Mouse (Mus musculus) myocyte (in vitro differentiated cells): Measurements from ENCODE around the gene Aftph.
A peak's percentile ranks its signal among the peaks of the same experiment; 100 is the strongest.

Experiments used
- POLR2A ChIP-seq: IDR thresholded peaks from one replicate; pipeline ENCODE4 v1.6.1; 2011; ENCODE audit warnings: low read depth, mild to moderate bottlenecking, control low read depth, moderate library complexity; ENCODE audit not compliant: insufficient read length
- USF1 ChIP-seq: IDR thresholded peaks from one replicate; pipeline ENCODE4 v1.6.1; 2011; ENCODE audit warnings: low read depth, mild to moderate bottlenecking, control low read depth, moderate library complexity

DNA sequence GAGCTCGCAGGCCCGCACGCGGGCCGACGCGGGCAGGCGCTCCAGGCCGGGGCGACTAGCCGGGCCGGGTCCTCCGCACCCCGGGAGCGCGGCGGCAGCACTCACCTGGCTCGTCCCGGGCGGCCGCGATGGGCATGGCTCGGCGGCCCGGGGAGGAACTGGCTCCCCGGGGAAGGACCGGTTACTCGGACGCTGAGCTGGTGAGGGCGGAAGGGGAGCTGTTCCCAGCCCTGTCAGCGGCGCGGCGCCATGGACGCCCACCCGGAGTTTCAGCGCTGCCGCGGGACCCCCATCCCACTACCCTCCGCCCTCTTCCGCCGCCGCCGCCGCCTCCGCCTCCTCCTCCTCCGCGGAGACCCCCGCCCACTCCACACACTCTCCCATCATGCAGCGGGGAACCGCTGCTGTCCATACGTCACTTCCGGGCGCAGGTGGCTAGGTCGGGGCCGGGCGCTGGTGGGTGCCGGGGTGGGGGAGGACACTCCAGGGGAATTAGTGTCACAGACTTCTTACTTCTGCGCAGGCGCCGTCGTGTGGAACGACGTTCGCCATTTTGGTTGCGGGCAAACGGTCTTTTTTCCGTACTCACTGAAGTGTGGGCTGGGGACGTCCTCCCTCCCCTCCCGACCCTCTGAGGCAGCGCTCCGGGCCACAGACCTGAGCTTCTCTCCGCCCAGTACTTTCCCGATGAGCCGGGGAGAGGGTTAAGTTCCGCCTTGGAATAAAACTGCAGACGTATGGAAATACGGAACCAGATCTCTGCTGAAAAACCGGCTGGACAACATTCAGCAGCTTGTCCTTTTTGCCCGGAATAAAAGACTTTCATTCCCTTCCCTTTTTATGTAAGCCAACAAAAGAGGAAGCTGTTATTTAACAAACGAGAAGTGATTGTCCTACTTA, at the start of gene Aftph:
- TF ChIP-seq POLR2A = peak; percentile 55
- TF ChIP-seq USF1 = no peak
